Mouse (Mus musculus) midbrain, embryonic 15.5 days (tissue): ENCODE measurements around the gene Kansl1. TPM values are rescaled to one million over a fixed set of nuclear protein-coding genes. Genes with fewer than 3 reads are reported as not detected.

ENCODE experiments used
- ATAC-seq: fragments of 200-750 bp; cut with Nextera tagmentation; replicated peaks from 2 replicates; pipeline ENCODE4 v1.8.0; 2017; ENCODE audit warnings: moderate TSS enrichment
- H3K27ac ChIP-seq: fragments of 300-500 bp; sonication (generic); 2 replicates; pipeline ENCODE4 v1.5.1; 2015; ENCODE audit warnings: mild to moderate bottlenecking, inconsistent platforms
- H3K27me3 ChIP-seq: fragments of 300-500 bp; sonication (generic); replicated peaks from 2 replicates; pipeline ENCODE4 v1.6.1; 2015; ENCODE audit warnings: inconsistent platforms
- H3K36me3 ChIP-seq: fragments of 300-500 bp; sonication (generic); replicated peaks from 2 replicates; pipeline ENCODE4 v1.6.1; 2015; ENCODE audit warnings: inconsistent platforms
- H3K4me1 ChIP-seq: fragments of 300-500 bp; sonication (generic); 2 replicates; pipeline ENCODE4 v1.6.1; 2015; ENCODE audit warnings: inconsistent platforms
- H3K4me2 ChIP-seq: fragments of 300-500 bp; sonication (generic); 2 replicates; pipeline ENCODE4 v1.6.1; 2015; ENCODE audit warnings: inconsistent platforms, mild to moderate bottlenecking, moderate library complexity
- H3K4me3 ChIP-seq: fragments of 300-500 bp; sonication (generic); 2 replicates; pipeline ENCODE4 v1.5.1; 2015; ENCODE audit warnings: mild to moderate bottlenecking, inconsistent platforms
- H3K9ac ChIP-seq: fragments of 300-500 bp; sonication (generic); 2 replicates; pipeline ENCODE4 v1.6.1; 2015; ENCODE audit warnings: mild to moderate bottlenecking, inconsistent platforms
- H3K9me3 ChIP-seq: fragments of 300-500 bp; sonication (generic); 2 replicates; pipeline ENCODE4 v1.6.1; 2016; ENCODE audit warnings: inconsistent platforms
- WGBS: fragments of 180-500 bp; shearing (Covaris S2); methylation state at CpG from one replicate; pipeline ENCODE4 v1.1.7; 2015; ENCODE audit warnings: mixed read lengths; 5-methylcytosine and 5-hydroxymethylcytosine counted together
- polyA plus RNA-seq: library from polyadenylated mRNA; unstranded; fragments of >200 nt; fragmentation: Nextera tagmentation; extraction: Ambion mirVana; gene quantifications from 2 replicates; pipeline ENCODE4 v1.2.1, GENCODE M21; 2015

Kansl1 gene
- polyA plus RNA-seq, 1 experiment from 2014 or later, result 31.1 TPM

GRCm38 (mm10) chr11:104311643-104312042, 157.0 kb downstream of the Kansl1 start:
- Histone ChIP-seq H3K9me3 (no peaks in the 10 kb centered on the region), H3K36me3 (peaks cover 35% of the 10 kb centered on the region), H3K27me3 (no peaks in the 10 kb centered on the region), H3K4me1 (no peaks in the 10 kb centered on the region), H3K4me3 (no peak overlapping the region), H3K9ac (no peak overlapping the region), H3K27ac (no peak overlapping the region), H3K4me2 (no peak overlapping the region)
- ATAC-seq, result no peak
- 71% methylated on average over 7 of the region's 7 CpGs for WGBS

- no peaks in the 10 kb centered on the region for H3K9me3 ChIP-seq
- no peak overlapping the region for H3K4me3 ChIP-seq
- no peaks in the 10 kb centered on the region for H3K27me3 ChIP-seq
- peaks cover 41% of the 10 kb centered on the region for H3K36me3 ChIP-seq
- WGBS, result 17% methylated on average over 23 of the region's 23 CpGs
- no peak overlapping the region for H3K27ac ChIP-seq
- ATAC-seq, result no peak
- no peak overlapping the region for H3K4me2 ChIP-seq
- H3K9ac ChIP-seq, result no peak overlapping the region
- H3K4me1 ChIP-seq, result no peaks in the 10 kb centered on the region
Measured at GRCm38 (mm10) chr11:104310226-104310887, 158.3 kb downstream of the Kansl1 start.

DNA sequence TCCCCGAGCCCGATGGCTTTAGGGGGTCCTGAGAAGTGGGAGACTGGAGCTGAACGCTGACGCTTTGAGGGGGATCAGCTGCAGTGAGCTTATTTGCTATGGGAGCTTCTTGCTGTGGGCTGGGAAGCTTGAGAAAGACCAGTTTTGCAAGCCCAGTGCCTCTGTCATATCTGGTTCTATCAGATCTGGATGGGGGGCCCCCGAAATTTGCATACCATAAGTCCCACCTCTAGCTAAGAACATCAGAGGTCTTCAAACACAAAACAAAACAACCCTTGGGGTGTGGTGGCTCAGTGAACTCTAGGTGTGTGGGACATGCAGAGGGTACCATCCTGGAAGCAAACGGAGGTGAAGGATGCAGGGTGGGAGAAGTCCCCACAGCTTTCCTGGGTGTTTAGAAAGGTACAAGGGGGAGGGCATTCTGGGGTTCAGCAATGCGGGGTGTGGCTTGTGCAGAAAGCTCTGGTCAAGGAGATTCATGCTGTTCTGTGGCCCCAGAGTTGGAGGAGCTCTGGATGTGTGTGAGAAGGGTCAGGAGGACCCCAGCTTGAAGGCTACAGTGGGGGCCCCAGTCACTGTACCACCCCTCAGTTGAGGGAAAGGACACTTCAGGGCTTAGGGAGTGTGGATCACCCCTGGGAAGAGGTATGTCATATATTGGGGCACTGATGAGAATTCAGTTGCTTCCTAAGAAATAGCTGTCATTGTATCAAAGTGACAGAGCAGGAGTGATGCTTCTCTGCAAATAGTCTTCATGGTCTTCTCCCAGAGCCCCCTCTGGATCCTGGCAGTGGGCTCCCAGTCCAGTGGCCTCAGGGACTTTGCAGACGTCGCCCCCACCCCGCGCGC, 159.1 kb downstream of the Kansl1 start:
- H3K27me3 ChIP-seq, result no peaks in the 10 kb centered on the region
- H3K27ac ChIP-seq, result no peak overlapping the region
- H3K36me3 ChIP-seq, result peaks cover 41% of the 10 kb centered on the region
- no peak overlapping the region for H3K4me2 ChIP-seq
- no peak overlapping the region for H3K4me3 ChIP-seq
- 41% methylated on average over 12 of the region's 12 CpGs for WGBS
- ATAC-seq, result no peak
- H3K9me3 ChIP-seq, result no peaks in the 10 kb centered on the region
- no peak overlapping the region for H3K9ac ChIP-seq
- no peaks in the 10 kb centered on the region for H3K4me1 ChIP-seq

GRCm38 (mm10) chr11:104307136-104307535, 161.5 kb downstream of the Kansl1 start:
- Histone ChIP-seq H3K4me2 (no peak overlapping the region), H3K36me3 (peaks cover 24% of the 10 kb centered on the region), H3K4me1 (0 out of 2 replicates have a peak, but pooled peaks cover 5% of the 10 kb centered on the region), H3K27ac (no peak overlapping the region), H3K9me3 (no peaks in the 10 kb centered on the region), H3K4me3 (no peak overlapping the region), H3K27me3 (no peaks in the 10 kb centered on the region), H3K9ac (no peak overlapping the region)
- 73% methylated on average over 4 of the region's 4 CpGs for WGBS
- ATAC-seq, result no peak

DNA sequence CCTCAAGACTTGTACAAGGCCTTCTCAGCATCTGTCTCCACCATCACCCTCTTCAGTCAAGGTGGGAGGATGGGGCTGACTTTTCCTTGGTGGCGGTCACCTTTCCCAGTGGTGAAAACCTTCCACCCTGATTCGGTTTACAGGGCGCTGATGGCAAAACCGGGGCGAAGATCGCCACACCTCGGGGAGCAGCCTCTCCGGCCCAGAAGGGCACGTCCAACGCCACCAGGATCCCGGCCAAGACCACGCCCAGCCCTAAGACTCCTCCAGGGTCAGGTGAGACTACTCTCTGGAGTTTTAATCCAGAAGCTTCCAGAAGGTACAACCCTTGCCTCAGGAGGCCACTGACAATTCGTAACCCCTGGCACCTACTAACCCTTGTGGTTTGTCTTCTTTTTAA, 162.2 kb downstream of the Kansl1 start:
- H3K36me3 ChIP-seq, result peaks cover 19% of the 10 kb centered on the region
- no peak overlapping the region for H3K9ac ChIP-seq
- no peak overlapping the region for H3K4me3 ChIP-seq
- H3K9me3 ChIP-seq, result no peaks in the 10 kb centered on the region
- 93% methylated on average over 13 of the region's 13 CpGs for WGBS
- H3K4me2 ChIP-seq, result no peak overlapping the region
- no peaks in the 10 kb centered on the region for H3K27me3 ChIP-seq
- no peak overlapping the region for H3K27ac ChIP-seq
- ATAC-seq, result no peak
- H3K4me1 ChIP-seq, result 0 out of 2 replicates have a peak, but pooled peaks cover 5% of the 10 kb centered on the region

DNA sequence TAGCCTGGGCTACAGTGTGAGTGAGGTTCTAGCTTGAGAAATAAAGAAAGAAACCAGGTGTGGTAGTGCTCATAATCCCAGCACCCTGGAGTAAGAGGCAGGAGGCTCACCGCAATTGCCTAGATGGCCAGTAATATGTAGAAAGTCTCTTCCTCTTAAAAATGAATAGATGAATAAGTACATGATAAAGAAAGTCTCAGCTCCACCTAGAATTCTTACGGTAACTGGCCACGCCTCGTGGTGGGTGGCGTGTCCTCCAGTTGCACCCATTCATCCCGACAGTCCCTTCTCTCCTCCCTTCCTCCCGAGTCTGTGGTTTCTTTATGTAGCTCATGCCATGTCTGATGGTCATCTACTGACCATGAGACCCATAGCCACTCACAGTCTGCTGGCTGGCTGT, 162.9 kb downstream of the Kansl1 start:
- no peak for ATAC-seq

GRCm38 (mm10) chr11:104303088-104303960, 165.3 kb downstream of the Kansl1 start:
- no peak for ATAC-seq
- no peak overlapping the region for H3K27ac ChIP-seq

More for the DNA sequence above, 162.9 kb downstream of the Kansl1 start:
- WGBS, result 93% methylated on average over 7 of the region's 7 CpGs
- Histone ChIP-seq H3K27ac (no peak overlapping the region), H3K4me3 (no peak overlapping the region), H3K9ac (no peak overlapping the region), H3K9me3 (no peaks in the 10 kb centered on the region), H3K4me1 (0 out of 2 replicates have a peak, but pooled peaks cover 5% of the 10 kb centered on the region), H3K4me2 (no peak overlapping the region), H3K36me3 (peaks cover 11% of the 10 kb centered on the region), H3K27me3 (no peaks in the 10 kb centered on the region)

DNA sequence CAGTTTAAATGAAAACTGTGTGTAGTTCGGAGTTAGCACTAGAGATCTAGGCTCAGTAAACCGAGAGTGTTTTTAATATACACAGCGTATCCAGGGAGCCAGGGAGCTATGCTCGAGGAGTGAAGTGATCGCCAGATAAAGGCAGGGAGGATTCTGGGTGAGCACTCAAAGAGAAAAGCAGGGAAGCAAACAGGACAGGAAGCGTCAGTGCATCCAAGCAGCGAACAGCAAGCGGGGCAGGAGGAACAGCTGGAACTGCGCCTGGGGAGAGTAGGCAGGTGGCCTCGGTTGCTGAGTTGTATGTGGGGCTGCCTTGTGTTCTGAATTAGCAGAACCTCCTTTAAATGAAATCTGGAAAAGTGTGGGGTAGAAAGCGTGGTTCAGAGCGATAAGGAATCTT, 166.0 kb downstream of the Kansl1 start:
- Histone ChIP-seq H3K4me1 (0 out of 2 replicates have a peak, but pooled peaks cover 5% of the 10 kb centered on the region), H3K36me3 (peaks cover 25% of the 10 kb centered on the region), H3K9me3 (no peaks in the 10 kb centered on the region), H3K27ac (no peak overlapping the region), H3K27me3 (no peaks in the 10 kb centered on the region), H3K9ac (no peak overlapping the region), H3K4me3 (no peak overlapping the region), H3K4me2 (no peak overlapping the region)
- WGBS, result 44% methylated on average over 12 of the region's 12 CpGs
- ATAC-seq, result no peak

More at GRCm38 (mm10) chr11:104303088-104303960, 165.3 kb downstream of the Kansl1 start:
- Histone ChIP-seq H3K4me1 (0 out of 2 replicates have a peak, but pooled peaks cover 5% of the 10 kb centered on the region), H3K9ac (no peak overlapping the region), H3K36me3 (peaks cover 28% of the 10 kb centered on the region), H3K9me3 (no peaks in the 10 kb centered on the region), H3K4me3 (no peak overlapping the region), H3K27me3 (no peaks in the 10 kb centered on the region), H3K4me2 (no peak overlapping the region)
- 53% methylated on average over 8 of the region's 8 CpGs for WGBS

DNA sequence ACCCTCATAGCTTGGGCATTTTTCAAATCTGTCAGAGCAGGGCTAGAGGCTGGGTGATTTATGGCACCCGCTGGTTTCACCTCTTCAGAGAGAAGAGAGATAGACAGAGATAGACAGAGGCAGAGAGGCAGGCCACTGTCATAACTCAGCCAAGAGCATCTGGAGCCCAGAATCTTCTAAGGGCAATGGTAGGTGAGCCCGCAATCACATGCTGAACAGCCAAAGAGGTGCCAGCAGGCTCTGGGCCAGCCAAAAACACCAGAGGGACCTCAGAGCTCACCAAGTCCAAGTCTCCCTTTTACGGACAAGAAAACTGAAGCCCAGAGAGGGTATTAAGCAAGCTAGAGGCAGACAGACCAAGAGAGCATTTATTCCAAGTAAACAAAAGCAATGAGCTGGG, 171.0 kb downstream of the Kansl1 start:
- no peak for ATAC-seq

GRCm38 (mm10) chr11:104295656-104296055, 173.0 kb downstream of the Kansl1 start:
- H3K27ac ChIP-seq, result no peak overlapping the region
- no peak overlapping the region for H3K4me3 ChIP-seq
- no peak for ATAC-seq
- H3K9me3 ChIP-seq, result no peaks in the 10 kb centered on the region
- WGBS, result 50% methylated on average over 6 of the region's 6 CpGs
- H3K9ac ChIP-seq, result no peak overlapping the region
- no peak overlapping the region for H3K4me2 ChIP-seq
- no peaks in the 10 kb centered on the region for H3K4me1 ChIP-seq
- H3K27me3 ChIP-seq, result no peaks in the 10 kb centered on the region
- H3K36me3 ChIP-seq, result peaks cover 18% of the 10 kb centered on the region; the same call in 1 of the 2 replicates

More for the DNA sequence above, 171.0 kb downstream of the Kansl1 start:
- Histone ChIP-seq H3K4me2 (no peak overlapping the region), H3K4me1 (0 out of 2 replicates have a peak, but pooled peaks cover 2% of the 10 kb centered on the region), H3K9me3 (no peaks in the 10 kb centered on the region), H3K4me3 (no peak overlapping the region), H3K9ac (no peak overlapping the region), H3K27me3 (no peaks in the 10 kb centered on the region), H3K27ac (no peak overlapping the region), H3K36me3 (peaks cover 18% of the 10 kb centered on the region; the same call in 1 of the 2 replicates)
- WGBS, result 89% methylated on average over 3 of the region's 3 CpGs

- 52% methylated on average over 5 of the region's 5 CpGs for WGBS
- H3K36me3 ChIP-seq, result peaks cover 15% of the 10 kb centered on the region; the same call in 1 of the 2 replicates
Measured at GRCm38 (mm10) chr11:104295145-104295544, 173.5 kb downstream of the Kansl1 start.

GRCm38 (mm10) chr11:104293241-104293640, 175.4 kb downstream of the Kansl1 start:
- WGBS, result 81% methylated on average over 9 of the region's 9 CpGs
- ATAC-seq, result no peak

More at GRCm38 (mm10) chr11:104295145-104295544, 173.5 kb downstream of the Kansl1 start:
- Histone ChIP-seq H3K9ac (no peak overlapping the region), H3K4me2 (no peak overlapping the region), H3K27me3 (no peaks in the 10 kb centered on the region), H3K4me3 (no peak overlapping the region), H3K9me3 (no peaks in the 10 kb centered on the region), H3K4me1 (no peaks in the 10 kb centered on the region), H3K27ac (no peak overlapping the region)
- no peak for ATAC-seq

More at GRCm38 (mm10) chr11:104293241-104293640, 175.4 kb downstream of the Kansl1 start:
- no peaks in the 10 kb centered on the region for H3K9me3 ChIP-seq
- H3K27ac ChIP-seq, result no peak overlapping the region
- H3K36me3 ChIP-seq, result no peaks in the 10 kb centered on the region; the same call in 1 of the 2 replicates
- H3K4me2 ChIP-seq, result no peak overlapping the region
- no peak overlapping the region for H3K4me3 ChIP-seq
- H3K9ac ChIP-seq, result no peak overlapping the region
- H3K4me1 ChIP-seq, result peaks cover 14% of the 10 kb centered on the region
- H3K27me3 ChIP-seq, result no peaks in the 10 kb centered on the region
